Mouse (Mus musculus): ENCODE data around the gene Gm17660. TPM values are rescaled to one million over a fixed set of nuclear protein-coding genes. Genes with fewer than 3 reads are reported as not detected.
"Not testable (repeated sequence)": the region's sequence is repeated elsewhere in the genome, so short reads cannot be mapped to it uniquely, and the experiment has no call there.

The Gm17660 gene
- polyA plus RNA-seq, 1 experiment from 2014 or later = not detected

- Histone ChIP-seq H3K27ac (no peak overlapping the region), H3K4me1 (replicated peaks; ENCODE audit: control insufficient read depth, insufficient read depth, low read length) (no peaks in the 10 kb centered on the region), H3K36me3 (replicated peaks; ENCODE audit: control insufficient read depth, insufficient read depth) (no peaks in the 10 kb centered on the region), H3K4me2 (replicated peaks) (no peak overlapping the region), H3K9me3 (ENCODE audit: control insufficient read depth, low read length) (no peaks in the 10 kb centered on the region), H3K27me3 (ENCODE audit: control insufficient read depth, insufficient read depth, low read length) (no peaks in the 10 kb centered on the region), H3K9ac (no peak overlapping the region), H3K4me3 (replicated peaks; ENCODE audit: low read length) (no peak overlapping the region)
- ATAC-seq (ENCODE audit: low FRiP score) (no peak), DNase-seq (ENCODE audit: low spot score) (no peak)
- WGBS = 68% methylated on average over 1 of the region's 1 CpGs
Observed at GRCm38 (mm10) chr5:104035824-104036223, 41.6 kb downstream of the Gm17660 start.

- no peaks in the 10 kb centered on the region for H3K36me3 ChIP-seq (replicated peaks; ENCODE audit: control insufficient read depth, insufficient read depth)
- no peaks in the 10 kb centered on the region for H3K4me1 ChIP-seq (replicated peaks; ENCODE audit: control insufficient read depth, insufficient read depth, low read length)
- no peaks in the 10 kb centered on the region for H3K9me3 ChIP-seq (ENCODE audit: control insufficient read depth, low read length)
- no peak for DNase-seq (ENCODE audit: low spot score)
- no peak overlapping the region for H3K4me2 ChIP-seq (replicated peaks)
- no peaks in the 10 kb centered on the region for H3K27me3 ChIP-seq (ENCODE audit: control insufficient read depth, insufficient read depth, low read length)
- no peak overlapping the region for H3K27ac ChIP-seq
- no peak overlapping the region for H3K9ac ChIP-seq
- H3K4me3 ChIP-seq (replicated peaks; ENCODE audit: low read length) = no peak overlapping the region
- no peak for ATAC-seq (ENCODE audit: low FRiP score)
Observed at GRCm38 (mm10) chr5:104035066-104035465, 42.3 kb downstream of the Gm17660 start.

GRCm38 (mm10) chr5:104032434-104033097, 44.8 kb downstream of the Gm17660 start:
- ATAC-seq (ENCODE audit: low FRiP score) (no peak), DNase-seq (ENCODE audit: low spot score) (no peak)
- H3K9me3 ChIP-seq (ENCODE audit: control insufficient read depth, low read length) = no peaks in the 10 kb centered on the region
- no peaks in the 10 kb centered on the region for H3K27me3 ChIP-seq (ENCODE audit: control insufficient read depth, insufficient read depth, low read length)
- no peaks in the 10 kb centered on the region for H3K36me3 ChIP-seq (replicated peaks; ENCODE audit: control insufficient read depth, insufficient read depth)
- H3K27ac ChIP-seq = no peak overlapping the region
- no peak overlapping the region for H3K4me2 ChIP-seq (replicated peaks)
- whole genome bisulfite sequencing = 84% methylated on average over 2 of the region's 2 CpGs
- H3K4me1 ChIP-seq (replicated peaks; ENCODE audit: control insufficient read depth, insufficient read depth, low read length) = no peaks in the 10 kb centered on the region
- no peak overlapping the region for H3K9ac ChIP-seq
- H3K4me3 ChIP-seq (replicated peaks; ENCODE audit: low read length) = no peak overlapping the region

- no peak overlapping the region for H3K4me2 ChIP-seq (replicated peaks)
- H3K36me3 ChIP-seq (replicated peaks; ENCODE audit: control insufficient read depth, insufficient read depth) = no peaks in the 10 kb centered on the region
- DNase-seq (ENCODE audit: low spot score) (no peak), ATAC-seq (ENCODE audit: low FRiP score) (no peak)
- no peak overlapping the region for H3K27ac ChIP-seq
- H3K9me3 ChIP-seq (ENCODE audit: control insufficient read depth, low read length) = no peaks in the 10 kb centered on the region
- 46% methylated on average over 17 of the region's 17 CpGs for WGBS
- H3K27me3 ChIP-seq (ENCODE audit: control insufficient read depth, insufficient read depth, low read length) = peaks cover 7% of the 10 kb centered on the region; the same call in 1 of the 2 replicates
- H3K4me1 ChIP-seq (replicated peaks; ENCODE audit: control insufficient read depth, insufficient read depth, low read length) = 0 out of 2 replicates have a peak, but pooled peaks cover 4% of the 10 kb centered on the region
- no peak overlapping the region for H3K9ac ChIP-seq
- no peak overlapping the region for H3K4me3 ChIP-seq (replicated peaks; ENCODE audit: low read length)
Observed at GRCm38 (mm10) chr5:104025245-104025854, 52.1 kb downstream of the Gm17660 start.

GRCm38 (mm10) chr5:104024762-104025161, 52.6 kb downstream of the Gm17660 start:
- Histone ChIP-seq H3K9me3 (ENCODE audit: control insufficient read depth, low read length) (no peaks in the 10 kb centered on the region), H3K4me1 (replicated peaks; ENCODE audit: control insufficient read depth, insufficient read depth, low read length) (0 out of 2 replicates have a peak, but pooled peaks cover 4% of the 10 kb centered on the region), H3K4me2 (replicated peaks) (no peak overlapping the region), H3K27ac (no peak overlapping the region), H3K9ac (no peak overlapping the region), H3K4me3 (replicated peaks; ENCODE audit: low read length) (no peak overlapping the region), H3K27me3 (ENCODE audit: control insufficient read depth, insufficient read depth, low read length) (peaks cover 7% of the 10 kb centered on the region; the same call in 1 of the 2 replicates), H3K36me3 (replicated peaks; ENCODE audit: control insufficient read depth, insufficient read depth) (no peaks in the 10 kb centered on the region)
- ATAC-seq (ENCODE audit: low FRiP score) (no peak), DNase-seq (ENCODE audit: low spot score) (no peak)
- whole genome bisulfite sequencing = 73% methylated on average over 11 of the region's 11 CpGs

- H3K27me3 ChIP-seq (ENCODE audit: control insufficient read depth, insufficient read depth, low read length); ATAC-seq (ENCODE audit: low FRiP score); H3K4me1 ChIP-seq (replicated peaks; ENCODE audit: control insufficient read depth, insufficient read depth, low read length); H3K9ac ChIP-seq; H3K4me2 ChIP-seq (replicated peaks); H3K4me3 ChIP-seq (replicated peaks; ENCODE audit: low read length); H3K27ac ChIP-seq; DNase-seq (ENCODE audit: low spot score); H3K9me3 ChIP-seq (ENCODE audit: control insufficient read depth, low read length); H3K36me3 ChIP-seq (replicated peaks; ENCODE audit: control insufficient read depth, insufficient read depth): not testable (repeated sequence)
- 86% methylated on average over 5 of the region's 5 CpGs for WGBS
Observed at GRCm38 (mm10) chr5:104024193-104024592, 53.2 kb downstream of the Gm17660 start.

GRCm38 (mm10) chr5:104023289-104024020, 54.0 kb downstream of the Gm17660 start:
- Histone ChIP-seq H3K27ac (no peak overlapping the region), H3K4me2 (replicated peaks) (no peak overlapping the region), H3K9me3 (ENCODE audit: control insufficient read depth, low read length) (no peaks in the 10 kb centered on the region), H3K4me3 (replicated peaks; ENCODE audit: low read length) (no peak overlapping the region), H3K27me3 (ENCODE audit: control insufficient read depth, insufficient read depth, low read length) (peaks cover 7% of the 10 kb centered on the region; the same call in 1 of the 2 replicates), H3K9ac (no peak overlapping the region), H3K4me1 (replicated peaks; ENCODE audit: control insufficient read depth, insufficient read depth, low read length) (0 out of 2 replicates have a peak, but pooled peaks cover 4% of the 10 kb centered on the region), H3K36me3 (replicated peaks; ENCODE audit: control insufficient read depth, insufficient read depth) (no peaks in the 10 kb centered on the region)
- WGBS = 78% methylated on average over 8 of the region's 8 CpGs
- ATAC-seq (ENCODE audit: low FRiP score) (no peak), DNase-seq (ENCODE audit: low spot score) (no peak)

- Histone ChIP-seq H3K9ac (peak overlapping the region; percentile 62; the same call in 1 of the 2 replicates), H3K4me2 (replicated peaks) (peak overlapping the region; percentile 76), H3K27me3 (ENCODE audit: control insufficient read depth, insufficient read depth, low read length) (peaks cover 7% of the 10 kb centered on the region; the same call in 1 of the 2 replicates), H3K36me3 (replicated peaks; ENCODE audit: control insufficient read depth, insufficient read depth) (no peaks in the 10 kb centered on the region), H3K4me3 (replicated peaks; ENCODE audit: low read length) (peak overlapping the region; percentile 44), H3K9me3 (ENCODE audit: control insufficient read depth, low read length) (no peaks in the 10 kb centered on the region), H3K27ac (no peak overlapping the region), H3K4me1 (replicated peaks; ENCODE audit: control insufficient read depth, insufficient read depth, low read length) (0 out of 2 replicates have a peak, but pooled peaks cover 4% of the 10 kb centered on the region)
- DNase-seq (ENCODE audit: low spot score) = no peak
- no peak for ATAC-seq (ENCODE audit: low FRiP score)
- 28% methylated on average over 5 of the region's 5 CpGs for WGBS
Observed at GRCm38 (mm10) chr5:104022558-104022957, 54.9 kb downstream of the Gm17660 start.

Data from hindbrain, embryonic 14.5 days (tissue).